Mouse (Mus musculus) heart, postnatal 4 days (tissue): ENCODE data around the gene Kcns3. TPM values are rescaled to one million over a fixed set of nuclear protein-coding genes. Genes with fewer than 3 reads are reported as not detected.
"Not testable (repeated sequence)": the region's sequence is repeated elsewhere in the genome, so short reads cannot be mapped to it uniquely, and the experiment has no call there.

Source experiments
- DNase-seq: peaks from one replicate; pipeline ENCODE4 v3.0.0; 2021
- total RNA-seq, 2 experiments: library from RNA; stranded (reverse); gene quantifications; 2 replicates each; pipeline ENCODE4 v1.2.3; 2021

Gene Kcns3
- total RNA-seq, 2 experiments from 2014 or later, result 0.12 to 0.36 TPM

GRCm38 (mm10) chr12:11071079-11071478, 79.8 kb downstream of the Kcns3 start:
- no peak for DNase-seq

DNA sequence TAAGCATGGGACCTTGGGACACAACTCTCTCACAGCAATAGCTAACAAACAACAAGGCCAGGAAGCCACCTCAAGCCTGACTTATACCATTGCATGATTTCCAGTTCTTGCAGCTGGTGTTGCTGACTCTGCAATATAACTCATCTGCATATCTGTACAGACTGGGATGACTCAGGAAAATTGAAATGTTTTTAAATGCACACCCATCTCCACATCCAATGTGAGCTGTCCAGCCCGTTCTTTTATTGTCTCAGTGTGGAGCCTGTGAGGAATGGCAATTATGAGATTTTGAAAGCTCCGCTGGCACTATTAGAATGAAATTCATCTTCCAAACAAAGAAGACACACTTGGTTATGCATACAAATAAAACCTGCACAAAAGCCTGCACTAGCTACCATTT, 84.0 kb downstream of the Kcns3 start:
- DNase-seq, result no peak

- DNase-seq, result not testable (repeated sequence)
Measured at GRCm38 (mm10) chr12:11052676-11053075, 98.2 kb downstream of the Kcns3 start.

- DNase-seq, result no peak
Measured at GRCm38 (mm10) chr12:11041821-11042220, 109.0 kb downstream of the Kcns3 start.

Other genes starting within 250 kb of the Kcns3 start
- not detected for gene Msgn1, start 57.9 kb upstream of the Kcns3 start, total RNA-seq
- gene Gen1, start 114.7 kb upstream of the Kcns3 start, total RNA-seq, result 1 to 10 TPM; 7.1 to 7.3 TPM
- 10 to 100 TPM; 60.5 to 62.7 TPM for gene Smc6, start 114.8 kb upstream of the Kcns3 start, total RNA-seq